Mouse (Mus musculus): ENCODE results near the gene Gnb1l.

DNA sequence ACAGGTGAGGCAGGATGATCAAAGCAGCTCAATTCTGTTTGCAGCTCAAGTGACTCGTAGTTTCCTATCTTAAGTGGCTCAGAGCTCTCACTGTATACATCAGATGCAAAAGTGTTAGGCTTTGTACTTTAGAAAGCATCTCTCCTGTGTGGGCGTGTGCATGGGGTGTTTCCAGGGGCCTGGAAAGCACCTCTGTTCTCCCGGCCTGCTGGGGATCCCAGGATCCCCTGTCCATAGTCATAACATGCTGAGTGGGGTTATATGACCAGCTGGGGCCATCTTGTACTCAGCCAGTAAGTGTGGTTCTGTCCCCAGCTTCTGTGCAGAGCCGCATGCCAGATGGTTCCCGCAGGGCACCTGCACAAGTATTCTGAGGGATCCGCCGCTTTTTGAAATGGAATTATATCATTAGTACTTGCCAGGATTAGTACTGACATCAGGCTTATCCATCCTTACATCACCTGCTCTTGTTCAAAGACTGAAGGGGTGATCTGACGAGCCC is 46.1 kb upstream of the Gnb1l start:
- no peak for TF ChIP-seq USF1 (IDR thresholded peaks at IDR 0.05; ENCODE audit: low read depth)
- no peak for TF ChIP-seq CTCF (IDR thresholded peaks at IDR 0.05; ENCODE audit: control insufficient read depth, insufficient read depth, insufficient read length)
- TF ChIP-seq MYOG (IDR thresholded peaks at IDR 0.05; ENCODE audit: control insufficient read depth, extremely low read depth, insufficient read length) = no peak
- no peak for TF ChIP-seq MAX (IDR thresholded peaks at IDR 0.05)
